Mouse (Mus musculus) splenic B cell, adult 2 months (primary cell): ENCODE results near the gene Fam107b.

Experiments used
- DNase-seq: peaks from one replicate; pipeline ENCODE4 v3.0.0-alpha.2; 2011; ENCODE audit warnings: low read depth, low spot score
- H3K27me3 ChIP-seq: 2 replicates; pipeline ENCODE4 v1.6.1; 2012; ENCODE audit warnings: mild to moderate bottlenecking, low read length, moderate library complexity, mixed read lengths; ENCODE audit not compliant: control insufficient read depth, poor library complexity, insufficient read depth, severe bottlenecking
- H3K36me3 ChIP-seq: 2 replicates; pipeline ENCODE4 v1.6.1; 2012; ENCODE audit warnings: mild to moderate bottlenecking, low read length, moderate library complexity, mixed read lengths; ENCODE audit not compliant: control insufficient read depth, poor library complexity, insufficient read depth, severe bottlenecking

Fam107b gene

DNA sequence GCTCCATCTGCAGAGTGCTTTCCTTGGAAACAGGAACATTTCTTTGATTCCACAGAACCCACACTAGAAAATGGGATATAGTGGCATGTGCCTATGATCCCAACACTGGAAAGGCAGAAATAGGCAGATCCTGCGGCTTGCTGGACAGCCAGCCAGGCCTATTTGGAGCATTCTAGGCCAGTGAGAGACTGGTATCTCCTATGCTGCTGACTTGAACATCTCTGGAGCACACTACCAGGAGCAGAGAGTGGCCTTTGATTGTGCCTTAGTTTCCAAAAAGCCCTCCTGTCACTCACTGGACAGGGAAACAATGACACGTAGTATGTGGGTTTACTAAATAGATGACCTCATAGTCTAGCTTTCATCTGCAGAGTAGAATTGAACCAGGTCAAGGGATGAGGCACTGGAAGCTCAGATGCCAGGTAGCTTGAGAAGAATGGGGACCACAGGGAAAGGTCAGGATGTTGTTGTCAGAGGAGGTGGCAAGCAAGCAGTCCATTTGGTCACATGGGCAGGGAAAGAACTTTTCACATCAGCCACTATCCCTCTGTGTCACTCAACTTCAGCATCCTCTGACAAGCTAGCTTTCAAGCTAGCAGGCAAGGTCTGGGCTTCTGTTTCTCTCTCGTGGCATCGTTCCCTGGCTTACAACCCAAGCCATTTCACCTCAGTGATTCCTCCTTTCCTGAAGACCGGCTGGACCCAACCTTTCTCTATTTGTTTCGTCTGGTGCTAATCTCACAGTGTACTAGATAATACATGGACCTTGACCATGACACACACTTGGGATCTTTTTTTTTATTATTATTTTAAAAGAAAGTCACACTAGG lies 20.0 kb downstream of the Fam107b start:
- DNase-seq: no peak
- Histone ChIP-seq H3K27me3 (no peaks in the 10 kb centered on the region), H3K36me3 (no peaks in the 10 kb centered on the region)

DNA sequence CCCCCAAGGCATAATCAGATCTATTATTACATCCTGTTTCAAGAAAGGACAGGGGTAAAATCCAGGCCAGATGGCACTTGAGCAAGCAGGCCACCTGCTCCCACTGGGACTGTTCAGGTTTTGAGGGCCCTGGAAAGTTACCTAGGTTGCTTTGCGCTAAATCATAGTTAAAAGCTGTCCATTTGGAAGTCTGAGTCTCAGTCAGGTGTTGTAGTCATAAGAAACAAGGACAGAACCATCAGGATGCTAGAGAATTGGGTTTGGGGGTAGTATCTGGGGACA lies 20.6 kb downstream of the Fam107b start:
- Histone ChIP-seq H3K27me3 (no peaks in the 10 kb centered on the region), H3K36me3 (no peaks in the 10 kb centered on the region)
- no peak for DNase-seq

DNA sequence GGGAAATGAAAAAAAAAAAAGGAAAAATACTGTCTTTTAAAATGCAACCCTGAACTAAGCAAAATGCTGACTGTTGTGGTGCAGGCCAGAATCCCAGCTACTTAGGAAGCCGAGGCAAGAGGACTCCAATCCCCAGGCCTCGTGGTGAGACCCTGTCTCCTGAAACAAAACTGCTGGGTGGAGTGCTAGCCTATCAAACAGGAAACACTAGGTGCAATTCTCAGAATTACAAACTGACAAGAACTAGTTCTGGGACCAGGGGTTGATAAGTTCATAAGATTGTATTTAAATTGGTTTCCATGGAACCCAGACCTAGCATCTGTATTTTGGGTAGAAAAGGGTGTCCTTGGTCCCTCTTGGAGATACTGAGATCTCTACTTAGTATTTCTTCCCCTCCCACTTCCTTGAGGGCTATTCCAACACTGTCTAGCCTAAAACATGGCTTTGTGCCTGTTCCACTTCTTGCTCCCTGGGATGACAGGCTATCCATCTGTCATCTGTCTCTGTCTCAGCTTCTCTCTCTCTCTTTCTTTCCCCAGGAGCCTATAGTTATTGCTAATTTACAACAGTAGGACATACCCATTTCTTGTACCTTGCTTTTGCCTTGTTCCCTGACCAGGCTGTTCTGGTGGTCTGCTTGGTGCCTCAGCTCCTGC lies 24.5 kb downstream of the Fam107b start:
- no peaks in the 10 kb centered on the region for H3K36me3 ChIP-seq
- DNase-seq: no peak
- H3K27me3 ChIP-seq: no peaks in the 10 kb centered on the region

DNA sequence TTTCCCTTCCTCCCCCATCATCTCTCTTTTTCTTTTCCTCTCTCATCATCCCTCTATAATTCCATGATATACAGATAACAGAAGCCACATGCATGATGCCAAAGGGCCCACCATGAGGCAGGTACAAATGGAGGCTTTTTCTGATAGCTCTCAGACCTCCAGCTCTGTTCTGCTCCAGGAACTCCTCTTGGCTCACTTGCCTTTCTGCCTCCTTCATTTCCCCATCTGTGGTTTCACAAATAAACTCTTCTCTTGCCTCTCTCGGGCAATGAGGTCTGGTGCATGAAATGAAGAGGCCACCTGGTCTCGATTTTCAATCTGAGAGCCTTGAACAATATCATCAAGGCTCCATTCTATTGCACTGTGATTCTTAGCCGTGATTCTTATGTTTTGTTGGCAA lies 30.1 kb downstream of the Fam107b start:
- no peaks in the 10 kb centered on the region for H3K27me3 ChIP-seq
- peak; percentile 33 for DNase-seq
- no peaks in the 10 kb centered on the region for H3K36me3 ChIP-seq

DNA sequence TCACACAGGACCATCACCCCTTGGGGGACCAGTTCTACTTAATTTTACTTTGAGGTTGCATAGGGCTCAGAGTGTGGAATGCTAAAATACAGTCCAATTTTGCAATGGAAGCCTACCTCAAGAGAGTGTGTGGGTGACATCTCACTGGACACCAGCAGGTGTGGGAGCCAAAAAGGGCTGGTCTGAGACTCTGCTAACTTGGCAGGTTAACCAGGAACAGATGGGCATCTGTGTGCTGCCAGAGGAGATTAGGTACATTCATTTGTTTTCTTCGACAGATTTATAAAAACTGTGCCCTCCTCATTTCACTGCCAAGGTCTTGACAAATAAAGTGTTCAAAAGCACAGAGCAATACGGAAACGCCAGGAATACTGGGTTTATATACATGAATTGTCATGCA lies 32.3 kb downstream of the Fam107b start:
- no peak for DNase-seq
- H3K36me3 ChIP-seq: no peaks in the 10 kb centered on the region
- H3K27me3 ChIP-seq: no peaks in the 10 kb centered on the region

DNA sequence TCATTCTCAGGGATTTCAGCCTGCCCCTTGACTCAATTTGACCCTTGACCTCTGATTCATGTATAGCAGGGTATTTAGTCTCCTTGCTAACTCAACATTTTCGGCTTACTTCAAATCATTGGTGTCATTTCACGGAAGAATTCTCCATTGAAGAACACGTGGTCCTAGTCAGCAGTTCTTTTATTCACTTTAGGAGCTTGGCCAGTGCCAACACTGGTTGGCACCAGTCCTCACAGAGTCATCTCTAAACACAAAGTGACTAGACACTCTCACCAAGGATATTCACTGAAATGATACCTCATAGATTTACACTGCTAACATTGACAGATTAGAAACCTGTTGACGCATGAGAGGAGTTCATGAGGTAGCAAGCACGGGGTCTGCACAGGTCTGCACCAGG lies 32.9 kb downstream of the Fam107b start:
- no peak for DNase-seq
- Histone ChIP-seq H3K27me3 (no peaks in the 10 kb centered on the region), H3K36me3 (no peaks in the 10 kb centered on the region)

DNA sequence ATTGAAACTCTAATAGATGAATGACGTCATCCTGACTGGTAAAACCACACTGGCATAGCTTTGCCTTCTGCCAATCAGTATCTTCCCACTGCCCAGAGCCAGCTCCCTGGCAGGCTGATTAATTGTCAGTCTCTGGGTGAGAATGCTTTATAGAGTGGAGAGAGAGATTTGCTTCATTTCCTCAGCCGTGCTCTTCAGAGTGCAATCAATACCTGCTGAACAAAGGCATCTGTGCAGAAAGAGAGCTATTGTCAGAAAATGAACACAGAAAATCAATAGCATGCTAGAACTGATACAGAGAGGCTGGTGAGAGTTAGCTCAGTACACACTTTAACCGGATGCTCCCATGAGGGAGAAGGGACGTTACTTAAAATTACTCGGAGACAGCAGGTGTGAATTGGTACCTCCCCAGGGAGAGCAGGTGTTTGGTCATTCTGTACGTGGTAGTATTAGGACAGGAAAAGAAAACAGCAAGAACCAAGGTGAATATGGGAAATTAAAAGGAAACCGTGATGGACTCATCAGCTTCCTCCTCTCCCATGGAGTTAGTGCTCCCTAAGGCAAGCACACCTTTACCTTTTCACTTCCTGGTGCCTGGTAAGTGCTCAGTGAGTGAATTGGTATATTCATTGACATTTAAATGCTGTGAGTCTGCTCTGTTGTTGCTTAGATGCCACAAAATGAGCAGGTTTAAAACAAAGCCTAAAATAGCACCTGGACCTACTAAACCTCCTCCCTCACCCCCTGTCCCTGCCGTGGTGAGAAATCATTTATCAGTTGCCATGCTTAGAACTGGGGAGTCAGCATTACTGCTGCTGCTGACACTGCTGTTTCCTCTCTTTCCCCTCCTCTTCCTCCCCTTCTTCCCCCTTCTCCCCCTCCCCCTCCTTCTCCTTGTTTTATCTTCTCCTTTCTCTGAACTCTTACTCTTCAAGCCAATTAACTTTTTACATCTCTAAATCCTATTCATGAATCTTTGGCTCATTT lies 38.9 kb downstream of the Fam107b start:
- no peaks in the 10 kb centered on the region for H3K27me3 ChIP-seq
- DNase-seq: no peak

DNA sequence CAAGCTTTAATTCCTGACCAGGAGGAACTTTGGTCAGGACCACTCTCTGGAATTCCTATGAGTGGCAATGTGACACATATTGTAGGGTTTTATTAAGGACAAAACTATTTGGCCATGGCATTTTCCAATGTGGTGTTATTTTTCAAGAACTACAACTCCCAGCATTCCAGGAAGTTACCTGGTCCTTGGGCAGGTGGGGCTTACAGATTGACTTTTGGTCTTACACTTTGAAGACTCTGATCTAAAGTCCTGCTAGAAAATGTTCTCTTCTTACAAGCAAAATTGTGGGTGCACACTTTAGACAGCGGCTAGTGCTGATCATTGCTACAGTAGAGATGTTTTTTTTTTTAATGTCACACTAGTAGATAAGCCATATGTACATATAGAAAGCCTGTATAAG lies 48.2 kb downstream of the Fam107b start:
- DNase-seq: no peak
- no peaks in the 10 kb centered on the region for H3K27me3 ChIP-seq
- H3K36me3 ChIP-seq: no peaks in the 10 kb centered on the region

More for the DNA sequence above, 38.9 kb downstream of the Fam107b start:
- H3K36me3 ChIP-seq: no peaks in the 10 kb centered on the region

DNA sequence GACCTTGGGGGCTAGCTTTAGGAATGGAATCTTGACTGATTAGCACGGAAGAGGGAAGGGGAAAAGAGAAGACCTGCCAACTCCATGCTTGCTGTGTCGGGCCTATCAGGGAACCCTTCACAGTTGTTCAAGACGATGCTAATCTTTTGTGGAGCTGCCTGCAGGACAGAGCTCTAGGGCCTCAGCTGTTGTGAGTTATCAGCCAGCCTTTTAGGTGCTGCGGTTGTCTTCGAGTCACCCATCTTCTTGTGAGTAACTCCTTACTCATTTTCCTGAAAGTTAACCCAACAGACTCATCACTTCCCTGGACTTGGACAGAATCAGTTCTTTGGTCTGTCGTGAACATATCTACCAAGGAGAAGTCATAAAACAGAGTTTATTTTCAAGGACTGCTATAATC lies 51.3 kb downstream of the Fam107b start:
- DNase-seq: no peak
- Histone ChIP-seq H3K27me3 (no peaks in the 10 kb centered on the region), H3K36me3 (no peaks in the 10 kb centered on the region)

DNA sequence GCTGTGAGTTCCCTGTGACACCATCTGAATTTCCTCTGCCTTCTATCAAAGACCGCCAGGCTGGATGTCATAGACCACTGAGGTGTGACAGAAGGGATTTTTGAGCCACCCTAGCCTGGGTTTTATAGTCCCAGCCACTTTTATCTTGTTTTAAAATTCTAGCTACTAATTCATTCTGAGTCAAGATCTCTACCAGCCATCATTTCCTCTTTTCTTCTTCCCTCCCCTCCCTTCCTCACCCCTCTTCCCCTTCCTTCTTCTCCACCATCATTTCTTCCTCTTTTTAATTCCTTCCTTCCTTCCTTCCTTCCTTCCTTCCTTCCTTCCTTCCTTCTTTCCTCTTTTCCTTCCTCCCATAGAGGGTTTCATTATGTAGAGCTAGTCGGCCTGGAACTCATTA lies 51.9 kb downstream of the Fam107b start:
- no peaks in the 10 kb centered on the region for H3K36me3 ChIP-seq
- no peaks in the 10 kb centered on the region for H3K27me3 ChIP-seq
- DNase-seq: peak; percentile 27

DNA sequence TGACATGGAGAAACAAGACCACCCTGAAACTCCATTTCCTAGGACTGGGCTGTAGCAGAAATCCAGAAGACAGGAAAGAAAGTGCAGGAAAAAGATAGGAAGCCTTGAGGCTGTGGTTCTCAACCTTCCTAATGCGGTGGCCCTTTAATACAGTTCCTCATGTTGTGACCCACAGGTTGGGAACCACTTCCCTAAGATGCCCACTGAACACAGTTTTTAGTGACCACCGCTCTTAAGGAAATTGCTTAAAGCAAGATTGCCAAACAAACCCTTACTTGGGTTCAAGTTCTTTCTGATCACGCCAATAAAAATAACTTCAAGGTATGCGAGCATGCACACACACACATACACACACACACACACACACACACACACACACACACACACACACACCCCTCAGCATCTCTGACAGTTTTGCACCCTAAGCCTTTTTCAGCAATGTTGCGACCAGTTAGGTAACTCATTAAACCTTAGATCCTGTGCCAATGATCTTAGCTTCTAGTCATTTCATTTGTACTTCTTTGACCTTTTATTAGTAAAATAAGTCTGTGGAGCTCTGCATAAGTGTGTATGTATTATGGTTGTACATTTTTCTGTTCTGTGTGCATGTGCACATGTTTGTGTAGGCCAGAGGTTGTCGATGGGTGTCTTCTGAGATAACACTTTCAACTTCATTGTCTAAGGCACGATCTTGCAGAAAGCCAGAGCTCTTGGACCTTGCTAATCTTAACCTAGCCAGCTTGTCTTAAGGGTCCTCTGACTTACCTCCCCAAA lies 53.1 kb downstream of the Fam107b start:
- no peak for DNase-seq
- H3K36me3 ChIP-seq: no peaks in the 10 kb centered on the region
- no peaks in the 10 kb centered on the region for H3K27me3 ChIP-seq

DNA sequence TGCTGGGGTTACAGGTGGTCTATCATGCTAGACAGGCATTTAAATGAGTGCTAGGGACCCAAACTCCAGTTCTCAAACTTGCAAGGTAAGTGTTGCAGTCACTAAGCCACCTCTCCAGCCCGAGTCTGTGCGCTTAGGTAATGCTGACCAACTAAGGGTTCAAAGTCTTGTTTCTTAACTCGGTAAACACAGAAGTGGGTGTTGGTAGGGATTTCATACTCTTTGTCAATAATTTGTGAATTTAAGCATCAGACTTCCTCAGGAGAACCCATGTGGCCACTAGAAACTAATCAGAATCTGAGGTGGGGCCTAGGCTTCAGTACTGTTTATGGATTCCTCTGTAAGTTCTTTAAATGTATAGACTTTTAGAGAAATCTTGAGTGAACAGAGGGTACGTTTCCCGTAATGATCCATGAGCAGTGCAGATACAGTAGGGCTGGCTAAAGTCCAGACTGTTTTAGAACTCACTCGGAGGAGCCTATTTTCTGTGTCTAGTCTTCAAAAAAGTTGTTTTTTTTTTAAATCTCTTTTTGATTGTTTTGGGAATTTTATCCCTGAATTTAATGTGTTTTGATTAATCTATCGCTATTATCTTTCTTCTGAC lies 53.8 kb downstream of the Fam107b start:
- Histone ChIP-seq H3K27me3 (no peaks in the 10 kb centered on the region), H3K36me3 (no peaks in the 10 kb centered on the region)
- DNase-seq: no peak

DNA sequence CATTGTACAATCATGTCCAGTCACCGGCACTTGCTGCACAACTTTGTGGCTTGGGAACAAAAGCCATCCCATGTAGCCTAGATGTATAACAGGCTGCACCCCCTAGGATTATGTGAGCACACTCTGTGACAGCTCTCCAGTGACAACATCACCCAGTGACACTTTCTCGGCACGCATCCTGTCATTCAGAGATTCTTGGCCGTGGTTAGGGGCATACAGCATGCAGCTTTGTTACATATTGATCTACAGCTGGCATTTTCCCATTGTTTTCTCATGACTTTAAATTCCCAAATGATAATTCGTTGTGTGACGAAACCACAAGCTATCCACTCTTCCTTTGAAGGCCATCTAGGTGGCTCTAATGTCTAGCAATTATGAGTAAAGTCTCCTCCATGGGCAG lies 58.8 kb downstream of the Fam107b start:
- no peaks in the 10 kb centered on the region for H3K36me3 ChIP-seq
- no peak for DNase-seq

DNA sequence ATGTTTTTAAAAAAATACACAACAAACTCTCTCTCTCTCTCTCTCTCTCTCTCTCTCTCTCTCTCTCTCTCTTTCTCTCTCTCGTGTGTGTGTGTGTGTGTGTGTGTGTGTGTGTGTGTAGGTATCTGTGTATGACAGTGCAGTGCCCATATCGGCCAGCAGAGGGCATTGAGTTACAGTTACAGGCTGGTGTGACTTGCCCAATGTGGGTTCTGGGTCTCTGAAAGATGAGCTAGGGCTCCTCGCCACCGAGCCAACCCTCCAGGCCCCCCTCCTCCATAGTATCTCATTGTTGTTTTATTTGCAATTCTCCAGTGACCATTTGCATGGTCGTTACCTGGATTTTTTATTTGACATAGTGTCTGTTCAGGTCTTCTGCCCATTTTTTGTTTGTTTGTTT lies 59.5 kb downstream of the Fam107b start:
- peak; percentile 59 for DNase-seq
- no peaks in the 10 kb centered on the region for H3K36me3 ChIP-seq
- H3K27me3 ChIP-seq: no peaks in the 10 kb centered on the region

More for the DNA sequence above, 58.8 kb downstream of the Fam107b start:
- no peaks in the 10 kb centered on the region for H3K27me3 ChIP-seq
